Mouse (Mus musculus) kidney, postnatal 10 days (tissue): ENCODE results near the gene Mrln.
A peak's percentile ranks its signal among the peaks of the same experiment; 100 is the strongest.

Experiments
- DNase-seq: peaks from one replicate; pipeline ENCODE4 v3.0.0; 2021; ENCODE audit warnings: mixed read lengths

Mrln gene

DNA sequence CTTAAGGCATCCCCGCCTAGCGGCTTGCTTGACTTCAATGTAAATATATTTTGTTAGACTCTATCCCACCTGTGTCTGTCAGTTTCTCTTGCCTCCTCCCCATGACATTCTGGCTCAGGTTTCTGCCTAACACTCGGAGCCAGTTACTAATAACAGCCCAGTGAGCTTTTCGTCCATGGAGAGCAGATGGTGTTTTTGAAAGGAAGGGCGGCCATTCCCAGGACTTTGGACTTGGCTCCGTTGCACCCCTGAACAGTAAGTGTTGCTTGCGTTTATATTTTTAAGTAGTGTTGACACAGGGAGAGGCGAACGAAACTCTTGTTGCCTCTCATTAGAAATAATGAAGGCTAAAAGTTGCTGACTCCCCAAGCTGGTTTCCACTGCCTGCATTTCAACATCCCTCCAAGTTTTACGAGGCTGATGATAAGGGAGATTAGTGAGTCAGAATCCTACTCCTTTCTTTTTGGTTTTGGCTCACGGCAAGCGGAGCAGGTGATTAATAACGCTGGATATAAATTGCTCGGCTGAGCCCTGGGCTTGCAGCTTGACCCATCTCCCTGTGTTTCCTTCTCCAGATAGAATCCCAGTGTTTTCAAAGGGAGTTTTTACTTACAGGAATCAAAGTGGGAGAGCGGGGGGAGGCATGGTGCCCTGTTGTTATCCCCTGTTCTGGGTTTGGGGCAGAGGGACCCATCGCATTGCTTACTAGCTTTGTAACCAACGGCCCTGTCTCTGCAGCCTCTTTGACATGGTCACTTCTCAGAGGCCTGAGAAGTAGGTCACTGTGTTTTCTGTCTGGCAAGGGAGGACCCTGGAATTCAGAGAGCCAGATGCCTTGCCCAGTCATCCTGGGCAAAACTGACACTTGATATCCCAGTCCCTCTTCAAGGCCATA lies at the start of gene Mrln:
TSS of gene Mrln (plus strand) at position 160 of the 895 bp plus-strand sequence.
- DNase-seq, result peak; percentile 24

DNA sequence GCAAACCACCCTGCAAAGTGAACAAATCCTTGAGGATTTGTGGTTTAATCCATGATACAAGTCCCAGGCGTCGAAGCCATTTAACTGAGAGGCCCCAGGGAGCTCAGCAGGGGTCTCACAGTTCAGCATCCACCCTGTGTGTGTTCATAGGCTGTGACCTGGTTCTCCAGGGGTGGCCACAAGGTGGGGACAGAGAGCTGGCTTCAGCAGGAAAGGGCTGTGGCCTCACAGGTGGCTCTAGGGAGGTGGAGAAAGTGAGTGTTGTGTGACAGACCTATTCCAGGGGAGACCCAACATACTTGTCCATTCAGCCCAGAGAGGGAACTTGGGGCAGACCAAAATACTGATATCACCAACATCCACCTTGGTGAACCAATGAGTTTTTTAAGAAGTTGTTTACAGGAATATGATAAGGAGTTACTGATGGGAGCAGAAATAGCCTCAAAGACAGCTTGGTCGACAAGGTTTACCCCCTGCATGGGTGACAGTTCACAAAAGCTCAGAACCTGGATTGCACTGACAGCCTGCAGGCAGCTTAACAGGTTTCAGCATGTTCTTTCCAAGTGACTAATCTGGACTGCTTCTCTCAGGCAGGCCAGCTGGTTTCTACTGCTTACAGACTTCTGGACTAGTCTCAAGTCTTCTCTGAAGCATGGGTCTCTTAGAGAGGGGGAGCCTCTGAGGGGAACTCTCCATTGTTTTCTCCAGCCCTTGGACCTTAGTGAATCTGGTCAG lies 47.9 kb upstream of the Mrln start:
- DNase-seq, result peak; percentile 40

DNA sequence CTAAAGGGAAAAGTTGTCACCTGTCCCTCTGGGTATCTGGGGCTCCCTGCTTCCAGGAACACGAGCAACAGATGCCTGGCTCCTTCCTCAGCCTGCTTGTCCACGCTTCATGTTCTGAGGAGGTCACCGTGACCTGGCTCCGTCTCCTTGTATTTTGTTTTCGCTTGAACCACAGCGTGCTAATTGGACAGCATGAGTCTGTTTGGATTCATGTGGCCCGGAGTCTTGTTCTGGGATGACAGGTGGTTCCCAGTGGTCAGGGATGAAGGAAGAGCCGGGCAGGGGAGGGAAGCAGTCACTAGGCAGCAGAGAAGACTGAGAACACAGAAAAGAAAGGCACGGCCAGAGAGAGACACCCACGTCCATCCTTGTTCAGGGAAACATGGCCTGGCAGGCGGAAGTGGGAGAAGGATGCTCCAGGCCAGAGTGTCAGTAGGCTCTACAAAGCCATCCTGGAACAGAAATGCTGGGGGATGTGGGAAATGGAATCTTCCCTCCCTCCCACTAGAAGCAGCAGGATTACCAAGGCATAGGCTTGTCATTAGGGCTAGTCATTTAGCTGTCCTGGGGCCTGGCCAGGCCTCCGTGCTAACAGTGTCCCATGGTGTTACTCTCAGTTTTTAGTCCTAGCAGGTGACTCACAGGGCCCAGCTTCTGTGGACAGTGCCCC lies 44.7 kb upstream of the Mrln start:
- no peak for DNase-seq

DNA sequence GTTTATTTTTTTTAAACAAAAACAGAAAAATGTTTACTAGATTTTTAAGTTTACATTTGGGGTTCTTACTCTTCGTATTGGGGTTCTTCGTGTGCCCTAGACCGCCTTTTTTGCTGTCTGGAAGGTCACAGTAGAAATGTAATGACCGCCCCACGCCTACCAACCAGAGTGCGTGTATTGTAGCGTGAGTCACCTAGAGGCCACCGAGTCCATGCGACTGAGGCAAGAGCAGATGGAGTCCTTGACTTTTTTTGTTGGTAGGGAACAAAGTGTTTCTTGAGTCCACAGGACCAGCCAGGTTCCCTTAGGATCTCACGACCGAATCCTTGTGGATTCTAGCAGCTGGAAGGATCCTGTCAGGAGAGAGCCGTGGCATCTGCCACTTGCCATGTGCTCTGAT lies 43.7 kb upstream of the Mrln start:
- no peak for DNase-seq

DNA sequence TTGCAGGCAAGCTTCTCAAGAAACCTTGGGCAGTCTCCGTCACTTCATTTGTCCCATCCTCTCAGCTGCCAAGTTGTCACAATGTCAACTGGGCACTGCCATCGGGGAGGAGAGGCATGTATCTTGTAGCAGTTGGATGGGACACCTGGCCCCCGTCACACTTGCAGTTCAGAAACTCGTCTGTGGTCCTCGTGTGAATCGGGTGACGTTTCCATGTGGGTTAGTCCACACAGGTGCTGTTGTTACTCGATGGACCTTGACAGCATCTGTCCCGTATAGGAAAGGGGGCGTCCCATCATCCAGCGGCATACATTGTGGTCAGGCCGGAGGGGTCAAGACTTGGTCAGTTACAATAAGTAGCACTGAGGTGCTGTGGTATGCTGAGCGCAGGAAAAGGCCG lies 43.0 kb upstream of the Mrln start:
- DNase-seq, result no peak

DNA sequence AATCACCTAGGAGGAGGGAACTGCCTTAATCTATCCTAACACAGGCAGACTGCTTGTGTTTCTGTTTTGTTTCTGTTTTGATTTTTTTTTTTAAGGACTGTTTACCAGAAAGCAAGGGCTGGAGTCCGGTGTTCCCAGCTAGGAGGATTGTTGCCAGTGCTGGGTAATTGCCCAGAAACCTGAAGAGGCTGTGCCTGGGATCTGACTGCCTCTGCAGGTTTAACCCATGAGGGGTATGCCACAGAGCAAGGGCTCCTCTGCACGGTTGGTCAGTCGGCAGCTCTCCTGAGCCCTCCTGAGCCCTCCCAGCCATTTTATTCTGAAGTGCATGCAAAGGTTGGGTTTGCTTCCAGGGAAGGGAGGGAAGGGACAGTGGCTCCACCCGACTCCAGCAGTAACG lies 40.8 kb upstream of the Mrln start:
- no peak for DNase-seq

DNA sequence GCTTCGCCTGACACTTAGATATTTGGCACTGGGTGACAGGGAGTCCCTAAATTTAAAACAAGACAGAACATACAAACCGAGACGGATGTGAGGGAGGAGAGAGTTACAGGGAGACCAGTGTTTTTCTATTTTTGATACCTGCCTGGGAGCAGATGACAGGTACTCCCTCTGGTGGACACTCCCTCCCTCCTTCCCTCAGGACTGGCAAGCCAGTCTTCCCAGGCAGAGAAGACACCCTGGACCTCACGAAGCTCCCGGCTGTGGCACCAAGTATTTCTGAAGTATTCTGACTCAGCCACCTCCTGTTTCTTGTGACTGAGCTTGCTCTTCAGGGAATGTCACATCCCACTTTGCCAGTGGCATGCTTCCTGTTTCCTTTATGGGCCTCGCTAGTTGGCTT lies 38.6 kb upstream of the Mrln start:
- DNase-seq, result peak; percentile 55

DNA sequence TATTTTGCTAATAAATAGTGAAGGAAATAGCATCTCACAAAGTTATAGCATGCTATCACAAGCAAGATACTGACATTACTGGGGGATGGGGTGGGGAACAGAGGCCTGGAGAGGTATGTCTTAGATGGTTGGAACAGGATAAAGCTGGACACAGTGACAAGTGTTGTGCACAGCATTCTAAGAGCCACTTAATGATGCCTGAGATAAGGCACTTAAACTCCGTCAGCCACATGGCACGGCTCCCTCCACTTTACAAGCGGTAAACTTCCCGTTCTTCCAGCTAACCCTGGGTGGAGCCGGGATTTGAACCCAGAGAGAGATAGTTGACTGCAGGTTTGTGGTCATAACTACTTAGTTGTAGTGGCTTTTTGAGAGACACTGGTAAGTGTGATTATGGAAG lies 38.0 kb upstream of the Mrln start:
- no peak for DNase-seq

DNA sequence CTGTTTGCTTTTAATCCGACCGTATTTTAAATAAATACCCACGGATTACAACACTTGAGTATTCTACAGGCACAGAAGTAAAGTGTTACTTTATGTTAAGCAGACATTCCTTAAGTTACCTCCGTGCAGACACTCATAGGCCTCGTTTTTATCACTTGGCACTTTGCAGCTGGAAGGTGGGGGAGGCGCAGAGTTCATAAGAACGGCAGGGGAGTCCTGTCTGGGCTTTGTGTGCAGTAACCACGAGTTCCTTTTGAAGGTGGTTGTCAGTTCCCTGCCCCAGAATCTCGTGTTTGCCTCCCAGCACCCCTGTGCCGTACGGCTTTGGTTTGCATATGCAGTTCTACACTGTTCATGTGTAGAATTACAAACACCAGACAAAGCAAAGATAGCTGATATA lies 36.8 kb upstream of the Mrln start:
- DNase-seq, result no peak

DNA sequence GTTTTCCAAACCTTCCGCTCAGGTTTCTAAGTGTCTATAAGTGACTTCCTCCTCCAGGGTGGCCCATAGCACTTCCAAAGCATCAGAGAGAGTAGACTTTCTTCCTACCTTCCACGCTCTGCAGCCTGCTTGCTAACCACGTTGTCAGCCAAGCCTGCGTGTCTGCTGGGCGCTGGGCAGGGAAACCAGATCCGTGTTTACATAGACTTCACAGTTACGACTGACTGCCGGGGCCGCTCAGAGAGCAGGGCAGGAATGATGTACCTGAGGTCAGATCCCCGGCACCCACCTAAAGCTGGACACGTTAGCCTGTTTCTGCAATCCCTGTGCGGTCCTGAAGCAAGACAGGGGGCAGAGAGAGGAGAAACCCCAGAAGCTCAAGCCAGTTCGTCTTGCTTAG lies 36.1 kb upstream of the Mrln start:
- no peak for DNase-seq

DNA sequence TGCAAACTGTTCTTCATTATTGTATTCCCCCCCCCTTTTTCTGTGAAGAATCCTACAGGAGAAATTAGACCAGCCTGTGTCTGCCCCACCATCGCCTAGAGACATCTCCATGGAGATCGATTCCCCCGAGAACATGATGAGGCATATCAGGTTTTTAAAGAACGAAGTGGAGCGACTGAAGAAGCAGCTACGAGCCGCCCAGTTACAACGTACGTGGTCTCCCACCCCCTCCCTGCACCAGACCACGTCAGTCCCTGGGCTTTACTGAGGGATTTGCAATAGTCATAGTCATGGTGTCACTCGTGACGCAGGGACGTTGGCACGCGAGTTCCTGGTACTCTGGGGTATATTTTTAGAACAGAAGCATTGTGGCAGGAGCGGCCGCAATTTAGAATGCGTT lies 35.4 kb upstream of the Mrln start:
- DNase-seq, result no peak

DNA sequence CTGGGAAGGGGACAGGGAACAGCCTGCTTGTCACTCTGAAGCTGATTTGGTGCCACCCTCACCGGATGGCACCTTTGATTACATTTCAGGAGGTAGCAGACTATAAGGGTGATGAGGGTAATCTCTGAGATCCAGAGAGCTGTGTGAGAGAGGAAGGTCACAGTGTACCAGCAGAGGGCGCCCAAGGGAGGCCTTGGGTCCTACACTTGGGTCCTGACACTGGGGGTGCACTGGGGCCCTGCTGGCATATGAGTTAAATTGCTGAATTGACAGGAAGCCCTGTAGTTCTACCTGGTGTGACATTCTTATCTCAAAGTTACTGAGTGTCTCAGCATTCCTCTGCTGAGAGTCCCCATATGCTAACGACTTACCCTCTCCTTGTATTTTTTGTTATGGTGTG lies 31.1 kb upstream of the Mrln start:
- peak; percentile 86 for DNase-seq

DNA sequence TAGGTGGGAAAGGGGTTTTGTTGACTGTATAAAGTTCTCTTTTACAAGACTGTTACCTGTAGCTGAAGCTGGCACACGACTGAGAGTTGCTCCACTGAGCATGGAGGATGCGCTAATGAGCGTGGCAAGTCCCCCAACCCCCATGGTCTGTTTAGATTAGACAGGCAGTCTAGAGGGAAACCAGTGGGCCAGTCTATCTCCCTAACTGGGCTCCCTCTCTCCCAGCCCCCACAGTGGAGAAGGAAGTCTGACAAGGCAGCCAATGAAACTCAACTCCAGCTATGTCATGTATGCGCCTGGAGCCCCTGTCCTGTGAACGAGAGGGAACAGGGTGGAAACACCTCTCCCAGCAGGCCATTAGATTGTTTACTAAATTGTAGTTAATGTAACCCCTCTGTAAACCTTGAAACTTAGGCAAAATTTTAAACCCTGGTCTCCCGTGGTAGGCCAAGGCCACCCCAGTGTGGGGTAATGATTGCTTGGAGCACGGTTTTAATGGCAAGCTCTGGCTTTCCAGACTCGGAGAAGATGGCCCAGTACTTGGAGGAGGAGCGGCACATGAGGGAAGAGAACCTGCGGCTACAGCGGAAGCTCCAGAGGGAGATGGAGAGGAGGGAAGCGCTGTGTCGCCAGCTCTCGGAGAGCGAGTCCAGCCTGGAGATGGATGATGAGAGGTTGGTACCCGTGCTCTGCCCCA lies 29.8 kb upstream of the Mrln start:
- DNase-seq, result no peak

DNA sequence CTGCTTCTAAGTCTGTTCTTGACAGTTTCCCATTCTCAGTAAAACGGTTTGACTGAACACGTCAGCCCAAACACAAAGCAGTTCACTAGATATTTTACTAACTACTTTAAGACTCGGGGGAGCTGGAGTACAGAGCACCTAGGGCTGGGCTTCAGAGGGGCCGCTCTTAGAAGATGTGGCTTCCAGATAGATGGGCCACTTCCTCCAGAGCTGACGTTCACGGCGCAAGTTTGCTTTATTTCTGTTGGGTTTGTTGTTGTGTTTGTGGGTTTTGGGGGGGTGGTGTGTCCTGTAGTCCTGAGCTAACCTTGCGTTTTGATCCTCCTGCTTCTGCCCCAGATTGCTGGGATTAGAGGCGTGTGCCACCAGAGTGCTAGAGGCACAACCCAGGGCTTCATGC lies 23.7 kb upstream of the Mrln start:
- DNase-seq, result no peak

DNA sequence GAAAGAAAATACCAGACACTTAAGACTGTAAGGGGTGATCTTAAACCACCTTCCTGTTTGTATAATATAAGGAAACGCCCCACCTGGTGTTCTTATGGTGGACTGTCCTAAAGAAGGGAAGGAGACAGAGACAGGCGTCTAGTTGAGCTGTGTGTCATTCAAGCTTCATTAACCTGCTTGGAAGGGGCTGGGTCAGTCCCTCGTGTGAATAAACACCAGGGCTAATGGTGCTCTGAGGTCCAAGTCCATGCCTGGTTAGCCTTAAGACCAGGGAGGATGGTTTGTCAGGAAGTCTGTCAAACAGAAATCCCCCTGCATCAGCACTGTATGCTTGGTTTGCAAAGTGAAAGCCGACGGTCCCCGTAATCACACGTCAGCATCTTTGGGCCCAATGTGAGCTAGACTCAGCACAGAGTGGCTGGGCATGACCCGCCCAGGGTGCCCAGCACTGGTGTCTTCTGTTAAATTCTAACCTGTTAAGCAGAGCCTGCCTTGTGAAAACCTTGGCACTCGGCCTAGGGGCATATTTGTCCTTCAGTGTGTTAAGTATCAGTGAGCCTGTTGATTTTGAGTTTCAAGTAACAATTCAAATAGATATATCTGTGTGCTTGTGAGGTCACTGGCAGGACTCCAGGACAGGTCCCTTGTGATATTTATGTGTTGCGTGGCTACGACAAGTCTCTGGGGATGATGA lies 23.0 kb upstream of the Mrln start:
- peak; percentile 83 for DNase-seq

DNA sequence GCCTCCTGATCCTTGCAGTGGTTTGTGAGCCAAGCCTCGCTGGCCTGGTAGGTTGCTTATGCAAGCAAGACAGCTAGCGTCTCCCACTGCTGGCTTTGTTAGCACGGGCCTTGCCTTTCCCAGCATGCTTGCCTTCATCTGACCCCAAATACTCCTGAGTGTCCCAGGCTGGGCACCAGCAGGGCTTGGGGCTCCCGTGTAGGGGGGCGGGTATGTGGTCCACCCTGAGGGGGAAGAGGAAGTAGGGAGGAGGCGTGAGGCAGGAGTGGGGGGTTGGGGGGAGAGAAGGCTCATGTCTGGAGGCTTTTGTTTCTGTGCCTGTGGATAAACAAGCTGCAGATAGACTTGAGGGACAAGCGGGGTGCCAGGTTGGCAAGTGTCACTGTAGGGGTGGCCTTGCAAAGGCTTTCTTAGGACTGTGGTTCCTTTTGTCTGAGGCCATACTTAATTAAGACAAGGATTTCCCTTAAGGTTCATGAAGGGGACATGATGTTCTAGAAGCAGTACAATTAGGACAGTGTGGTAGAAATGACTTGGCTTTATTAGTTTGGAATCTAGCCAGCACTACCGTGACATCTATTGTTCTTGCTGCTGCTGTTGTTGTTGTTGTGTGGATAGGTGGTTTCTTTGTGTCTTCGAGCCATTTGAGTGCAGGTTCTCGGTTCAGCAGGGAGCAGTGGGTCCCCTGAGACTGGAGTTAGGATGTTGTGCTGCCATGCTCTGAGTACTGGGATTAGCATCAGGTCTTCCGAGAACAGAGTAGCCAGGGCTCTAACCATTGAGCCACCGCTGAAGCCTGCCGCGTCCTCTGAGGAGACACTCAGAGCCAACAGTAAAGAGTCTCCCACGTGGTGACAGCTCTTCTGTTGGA lies 21.0 kb upstream of the Mrln start:
- DNase-seq, result peak; percentile 39

DNA sequence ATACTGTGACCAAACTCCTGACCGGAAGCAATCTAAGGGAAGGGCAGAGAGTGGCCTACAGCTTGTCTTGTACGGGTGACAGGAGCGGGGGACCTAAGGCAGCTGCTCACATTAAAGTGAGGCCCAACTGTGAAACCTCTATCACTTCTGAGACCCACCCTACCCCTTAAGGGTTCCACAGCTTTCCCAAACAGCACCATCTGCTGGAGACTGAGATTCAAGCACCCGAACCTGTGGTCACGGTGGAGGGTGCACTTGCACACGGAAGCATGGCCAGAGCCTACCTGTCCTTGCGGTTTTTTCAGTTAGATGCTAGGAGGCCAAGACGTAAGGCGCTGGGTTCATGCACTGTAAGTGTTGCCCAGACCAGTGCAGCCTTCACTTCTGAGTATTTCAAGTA lies 18.3 kb upstream of the Mrln start:
- peak; percentile 66 for DNase-seq

DNA sequence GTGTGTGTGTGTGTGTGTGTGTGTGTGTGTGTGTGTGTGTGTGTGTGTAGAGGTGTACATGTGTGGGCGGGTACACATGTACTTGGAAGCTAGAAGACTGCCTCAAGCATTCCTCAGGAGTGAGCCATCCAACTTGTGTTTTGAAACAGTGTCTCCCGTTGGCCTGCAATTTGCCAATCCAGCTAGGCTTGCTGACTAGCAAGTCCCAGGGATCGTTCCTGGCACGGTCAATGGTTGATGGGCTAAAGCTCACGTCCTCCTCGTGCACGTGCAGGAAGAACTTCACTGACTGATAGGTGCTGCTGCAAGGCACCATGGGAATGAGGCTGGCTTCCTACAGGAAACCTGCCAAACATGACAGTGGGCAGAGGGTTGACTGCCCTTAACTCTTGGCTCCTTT lies 17.9 kb upstream of the Mrln start:
- DNase-seq, result peak; percentile 18

DNA sequence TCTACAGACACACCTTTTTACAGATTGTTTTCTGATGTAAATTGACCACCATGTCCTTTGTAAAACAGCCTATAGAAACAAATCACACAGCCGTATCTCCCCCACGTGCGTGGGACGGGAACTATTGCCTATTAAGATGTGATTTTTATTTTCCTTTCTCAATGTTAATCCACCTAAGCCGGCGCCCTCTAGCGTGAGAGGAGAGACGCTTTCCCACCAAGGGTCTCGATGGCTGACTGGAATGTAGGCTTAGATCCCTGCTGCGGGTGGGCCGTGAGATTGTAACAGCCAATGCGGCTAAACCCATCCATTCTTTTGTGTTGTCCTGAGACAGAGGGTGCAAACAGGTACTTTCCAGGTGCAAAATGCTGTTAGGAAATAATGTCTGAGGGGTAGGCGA lies 14.6 kb upstream of the Mrln start:
- DNase-seq, result peak; percentile 37

DNA sequence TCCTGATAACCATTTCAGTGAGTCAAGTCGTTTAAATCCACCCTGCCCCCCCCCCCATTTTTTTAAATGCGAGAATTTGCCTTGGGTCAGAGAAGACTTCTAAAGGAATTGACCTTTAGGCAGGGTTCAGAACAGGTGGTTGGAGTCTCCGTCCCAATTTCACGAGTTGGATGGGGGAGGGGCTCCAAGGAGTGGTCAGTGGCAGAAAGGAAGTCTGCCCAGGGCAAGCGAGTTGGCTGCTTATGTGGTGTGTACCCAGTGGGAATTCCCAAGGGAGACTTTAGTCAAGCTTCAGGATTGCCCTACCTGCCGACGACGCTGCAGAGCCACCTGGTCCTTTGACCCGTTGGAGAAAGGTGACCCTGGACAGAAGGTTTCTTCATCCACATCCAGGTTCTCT lies 10.2 kb upstream of the Mrln start:
- no peak for DNase-seq

DNA sequence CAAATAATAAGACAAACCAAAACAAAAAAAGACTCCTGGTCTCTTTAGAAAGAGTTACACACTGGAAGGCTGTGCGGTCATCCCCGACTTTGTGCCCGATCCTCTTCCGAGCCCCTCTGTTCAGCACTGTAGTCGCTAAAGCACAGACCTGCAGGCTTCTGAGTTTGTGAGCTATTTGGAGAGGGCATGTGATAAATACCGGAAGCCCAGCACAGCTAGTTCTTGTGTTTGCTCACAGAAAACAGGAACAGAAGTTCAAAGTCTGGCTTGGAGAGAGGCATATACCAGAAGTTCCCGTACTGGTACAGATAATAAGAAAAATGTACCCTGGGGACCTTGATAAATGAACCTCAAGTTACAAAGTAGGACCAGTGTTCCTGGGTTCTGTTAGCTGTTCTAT lies 9.2 kb upstream of the Mrln start:
- DNase-seq, result no peak

DNA sequence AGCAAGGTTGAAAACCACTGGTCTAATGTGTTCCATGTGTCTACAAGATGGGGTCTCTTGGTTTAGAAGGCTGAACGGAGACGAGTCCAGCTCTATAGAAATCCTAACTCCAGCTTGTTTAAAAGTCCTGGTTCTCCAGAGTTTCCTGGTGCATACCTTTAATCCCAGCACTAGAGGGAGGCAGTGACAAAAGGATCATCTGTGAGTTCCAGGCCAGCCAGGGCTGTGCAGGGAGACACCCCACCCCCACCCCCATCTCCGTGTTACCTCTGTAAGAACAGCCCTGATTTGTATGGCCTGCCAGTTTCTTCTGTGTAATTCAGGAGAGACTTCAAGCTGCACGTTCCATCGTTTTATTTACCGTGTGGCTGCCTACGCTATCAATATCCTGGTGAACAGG lies 8.7 kb upstream of the Mrln start:
- peak; percentile 31 for DNase-seq
